Mouse (Mus musculus): ENCODE data around the gene Gbgt1.
A peak's percentile ranks its signal among the peaks of the same experiment; 100 is the strongest.

The Gbgt1 gene

DNA sequence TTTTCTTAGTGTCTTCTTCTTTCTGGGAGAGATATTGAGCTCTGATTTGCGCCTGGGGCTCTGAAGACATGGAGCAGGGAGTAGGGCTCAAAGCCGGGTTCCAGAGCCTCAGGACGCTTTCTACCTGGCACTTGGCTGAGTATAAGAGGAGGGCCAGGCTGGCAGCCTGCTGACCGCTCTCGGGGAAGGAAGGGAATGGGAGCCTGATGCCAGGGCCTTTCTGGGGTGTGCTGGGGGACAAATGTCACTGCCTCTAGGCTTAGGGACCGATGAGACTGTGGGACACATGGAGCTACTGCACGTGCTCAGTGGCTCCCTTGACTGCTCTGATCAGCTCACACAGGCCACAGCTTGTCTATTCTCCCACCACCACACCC lies 31.7 kb downstream of the Gbgt1 start:
- no peak for DNase-seq (ENCODE audit: low read depth, low spot score)

DNA sequence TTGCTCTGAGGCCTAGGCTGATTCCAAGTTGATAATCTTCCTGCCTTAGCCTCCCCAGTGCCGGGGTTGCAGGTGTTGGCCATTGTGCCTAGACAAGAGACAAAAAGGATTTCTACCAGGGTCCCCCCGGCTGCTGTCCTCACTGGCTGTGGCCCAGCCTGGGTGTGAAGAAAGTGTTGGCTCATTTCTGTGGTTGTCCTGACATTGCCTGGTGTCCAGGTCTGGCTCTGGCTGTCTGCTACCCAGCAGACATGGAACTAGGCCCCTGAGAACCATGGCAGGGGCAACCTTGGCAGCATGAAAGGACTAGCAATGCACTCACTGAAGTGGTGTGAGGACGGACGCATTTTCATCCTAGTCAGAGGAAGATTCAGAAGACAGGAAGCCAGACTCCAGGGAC lies 33.2 kb downstream of the Gbgt1 start:
- DNase-seq (ENCODE audit: low read depth, low spot score), result no peak

DNA sequence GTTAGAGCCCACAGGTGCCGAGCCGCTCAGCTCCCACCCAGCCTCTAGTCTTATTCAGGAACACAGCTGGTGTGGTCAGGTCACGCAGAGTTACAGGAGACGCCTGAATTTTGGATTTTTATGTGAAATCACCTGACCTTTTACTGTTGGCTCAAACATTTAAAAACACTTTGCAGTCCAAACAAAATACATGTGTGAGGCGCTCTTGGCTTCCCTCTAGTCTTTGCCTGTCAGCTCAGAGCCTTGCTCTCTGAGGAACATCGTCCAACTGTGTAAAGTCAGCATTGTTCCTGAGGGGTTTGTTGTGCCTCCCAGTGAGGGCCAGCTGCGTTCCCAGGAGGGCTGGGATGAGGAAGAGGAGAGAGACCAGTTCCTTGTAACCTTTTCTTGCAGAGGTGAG lies 33.6 kb downstream of the Gbgt1 start:
- DNase-seq (ENCODE audit: low read depth, low spot score), result no peak

DNA sequence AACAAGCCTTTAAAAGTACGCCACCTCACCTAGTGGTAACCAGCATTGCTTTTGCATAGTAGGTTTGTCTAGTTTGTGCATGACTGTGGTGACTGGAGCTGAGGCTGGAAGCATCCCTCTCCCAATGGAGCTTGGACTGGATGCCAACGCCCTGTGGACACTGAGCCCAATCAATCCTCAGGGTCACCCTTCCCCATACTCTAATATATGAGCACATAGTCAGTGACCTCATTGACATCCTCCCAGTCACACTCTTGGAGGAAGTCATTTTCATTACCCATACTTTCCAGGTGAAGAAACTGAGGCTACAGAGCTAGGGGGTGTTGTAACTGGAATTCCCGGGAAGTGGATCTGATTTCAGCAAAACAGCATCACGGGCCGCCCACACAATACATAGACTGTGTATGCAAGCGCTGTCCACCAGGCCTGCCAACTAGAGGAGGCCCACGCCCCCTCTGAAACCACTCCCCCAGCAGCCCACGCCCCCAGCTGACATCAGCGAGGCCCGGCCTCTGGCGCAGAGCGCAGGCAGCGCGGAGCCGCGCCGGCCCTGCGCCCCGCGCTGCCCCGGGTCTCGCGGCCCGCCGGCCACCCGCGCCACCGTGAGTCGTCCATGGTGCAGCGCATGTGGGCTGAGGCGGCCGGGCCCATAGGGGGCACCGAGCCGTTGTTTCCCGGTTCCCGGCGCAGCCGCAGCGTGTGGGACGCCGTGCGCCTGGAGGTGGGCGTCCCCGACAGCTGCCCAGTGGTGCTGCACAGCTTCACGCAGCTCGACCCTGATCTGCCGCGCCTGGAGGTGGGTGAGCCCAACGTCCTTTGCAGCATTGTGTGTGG lies 36.5 kb downstream of the Gbgt1 start:
- DNase-seq (ENCODE audit: low read depth, low spot score), result no peak

DNA sequence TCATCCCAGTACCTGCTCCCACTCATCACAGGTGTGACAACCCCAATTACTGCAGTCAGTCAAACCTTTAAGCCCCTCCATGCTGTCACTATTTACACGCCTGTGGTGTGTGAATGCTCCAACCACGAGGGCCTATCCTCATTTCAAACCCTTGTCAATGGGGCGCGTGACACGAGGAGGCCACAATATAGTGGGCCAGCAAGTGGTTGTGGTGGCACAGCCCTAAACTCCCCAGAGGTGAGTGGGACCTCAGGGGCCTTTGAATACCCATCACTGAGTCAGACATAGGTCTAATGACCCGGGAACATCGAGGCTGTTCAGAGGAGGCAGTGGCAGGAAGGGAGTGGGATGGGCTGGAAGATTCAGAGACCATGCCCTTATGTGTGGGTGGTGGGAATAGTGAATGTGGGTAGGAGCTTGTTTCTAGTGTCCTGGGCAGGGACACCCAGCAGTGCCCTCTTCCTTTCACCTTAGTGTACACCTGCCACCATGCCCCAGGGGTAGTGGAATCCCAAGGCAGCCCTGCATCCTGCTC lies 37.3 kb downstream of the Gbgt1 start:
- no peak for DNase-seq (ENCODE audit: low read depth, low spot score)

DNA sequence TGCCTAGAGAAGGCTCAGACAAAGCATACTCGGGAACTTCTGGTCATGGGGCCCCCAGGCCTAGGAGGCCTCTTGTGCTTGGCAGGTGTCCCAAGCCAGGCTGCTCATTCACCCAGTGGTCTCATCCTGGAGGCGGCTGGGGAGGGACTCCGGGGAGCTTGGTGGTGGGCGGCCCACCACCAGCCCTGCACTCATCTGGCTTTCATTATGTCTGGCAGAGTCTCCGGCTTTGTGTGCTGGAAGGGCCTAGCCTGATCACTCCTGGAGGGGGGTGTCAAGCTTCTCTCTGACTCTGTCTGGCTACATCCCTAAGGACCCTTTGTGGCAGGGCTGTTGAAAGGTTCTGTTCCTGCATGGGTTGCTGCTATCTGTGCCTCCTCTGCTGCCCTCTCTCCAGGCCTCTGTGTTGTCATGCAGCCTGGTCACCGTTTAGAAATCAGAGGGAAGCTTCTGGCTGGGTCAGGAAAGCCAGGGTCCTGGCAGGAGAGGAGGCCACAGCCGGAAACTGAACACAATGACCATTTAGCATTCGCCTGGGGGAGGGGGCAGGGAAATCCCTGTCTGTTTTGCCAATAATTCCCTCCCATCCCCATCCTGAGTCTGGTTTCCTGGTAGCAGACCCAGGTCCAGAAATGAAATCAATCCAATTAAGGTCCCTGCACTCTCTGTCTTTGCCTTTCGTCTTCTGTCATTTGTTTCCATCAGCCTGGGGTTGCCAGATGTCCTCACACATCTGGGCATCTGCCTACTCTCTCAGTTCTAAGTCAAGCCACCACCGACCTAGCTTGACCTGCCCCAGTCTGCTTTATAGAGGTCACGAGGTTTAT lies 38.0 kb downstream of the Gbgt1 start:
- DNase-seq (ENCODE audit: low read depth, low spot score), result no peak

DNA sequence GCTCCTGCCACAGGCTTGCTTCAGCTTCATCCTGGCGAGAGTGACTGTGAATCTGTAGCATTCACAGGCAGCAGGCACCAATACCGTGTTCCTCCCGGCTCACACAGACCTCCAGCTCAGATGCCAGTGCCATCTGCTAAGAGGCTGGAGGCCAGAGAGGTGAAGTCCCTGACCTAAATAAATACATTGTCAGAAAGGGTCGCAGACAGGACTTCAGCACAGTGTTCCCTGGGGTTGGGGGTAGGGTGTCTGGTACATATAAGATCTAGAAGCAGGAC lies 38.5 kb downstream of the Gbgt1 start:
- DNase-seq (ENCODE audit: low read depth, low spot score), result no peak

DNA sequence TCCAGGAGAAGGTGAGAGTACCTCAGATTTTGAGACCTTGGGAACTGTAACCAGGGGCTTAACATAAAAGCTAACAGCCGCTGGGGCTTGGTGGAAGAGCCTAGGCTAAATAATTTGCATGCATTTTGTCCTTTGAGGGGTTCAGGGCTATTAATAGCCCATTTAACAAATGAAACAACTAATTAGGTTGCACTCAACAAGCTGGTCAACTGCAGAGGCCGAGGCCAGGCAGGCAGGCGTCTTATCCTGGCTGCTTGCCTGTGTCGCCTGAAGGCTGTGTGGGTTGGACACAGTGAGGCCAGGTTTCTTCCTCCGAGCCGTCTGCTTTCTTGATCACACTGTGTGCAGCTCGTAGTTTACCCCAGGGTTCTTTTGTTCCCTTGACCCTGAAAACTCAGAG lies 39.0 kb downstream of the Gbgt1 start:
- DNase-seq (ENCODE audit: low read depth, low spot score), result no peak

DNA sequence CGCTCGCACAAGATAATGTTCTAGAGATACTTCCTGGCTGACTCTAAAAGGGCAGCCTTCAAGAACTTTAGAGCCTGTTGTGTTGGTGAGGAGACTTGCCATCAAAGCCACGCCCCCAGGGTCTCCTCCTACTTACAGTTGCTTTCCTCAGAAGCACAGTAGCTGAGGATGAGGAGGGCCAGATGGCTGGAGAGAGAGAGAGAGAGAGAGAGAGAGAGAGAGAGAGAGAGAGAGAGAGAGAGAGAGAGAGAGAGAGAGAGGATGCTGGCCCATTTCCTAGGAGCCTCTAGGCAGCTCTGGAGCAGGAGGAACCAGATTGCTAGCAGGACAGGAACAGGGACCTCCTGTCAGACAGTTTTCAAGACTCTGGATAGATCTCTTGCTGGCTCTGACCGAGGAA lies 39.5 kb downstream of the Gbgt1 start:
- DNase-seq (ENCODE audit: low read depth, low spot score), result no peak

DNA sequence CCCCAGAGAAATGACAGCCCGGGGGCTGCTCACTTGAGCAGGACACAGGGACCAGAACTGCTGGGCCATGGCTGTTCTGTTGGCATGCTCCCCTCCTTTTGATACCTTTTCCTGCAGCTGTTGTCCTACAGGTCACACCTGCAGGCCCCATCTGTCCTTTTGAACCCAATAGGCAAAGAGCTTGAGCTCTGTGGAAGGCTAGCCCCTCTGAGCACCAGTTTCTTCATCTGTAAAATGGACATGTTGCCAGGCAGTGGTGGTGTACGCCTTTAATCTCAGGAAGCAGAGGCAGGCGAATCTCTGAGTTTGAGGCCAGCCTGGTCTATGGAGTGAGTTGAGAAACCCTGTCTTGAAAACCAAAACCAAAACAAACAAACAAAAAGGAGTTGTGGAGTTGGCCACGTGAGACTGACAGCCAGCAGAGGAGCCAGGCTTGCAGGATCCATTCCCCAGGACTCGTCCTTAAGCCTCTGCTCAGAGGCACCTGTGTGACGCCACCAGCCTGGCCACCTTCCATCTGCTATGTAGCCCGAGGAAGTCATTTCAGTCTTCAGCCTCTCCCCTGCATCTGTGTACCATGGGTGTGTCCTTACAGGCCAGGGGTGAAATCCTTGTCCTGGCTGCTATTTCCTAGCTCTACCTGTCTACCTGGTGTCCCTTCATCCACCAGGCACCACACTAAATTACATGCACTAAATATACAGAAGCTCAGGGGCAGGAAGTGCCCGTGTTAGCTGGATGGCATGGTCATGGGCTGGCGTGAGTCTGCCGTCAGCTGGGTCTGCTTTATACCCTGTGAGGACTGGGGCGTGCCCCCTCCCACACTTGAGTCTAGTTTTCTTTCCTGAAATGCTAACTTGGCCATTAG lies 40.3 kb downstream of the Gbgt1 start:
- no peak for DNase-seq (ENCODE audit: low read depth, low spot score)

DNA sequence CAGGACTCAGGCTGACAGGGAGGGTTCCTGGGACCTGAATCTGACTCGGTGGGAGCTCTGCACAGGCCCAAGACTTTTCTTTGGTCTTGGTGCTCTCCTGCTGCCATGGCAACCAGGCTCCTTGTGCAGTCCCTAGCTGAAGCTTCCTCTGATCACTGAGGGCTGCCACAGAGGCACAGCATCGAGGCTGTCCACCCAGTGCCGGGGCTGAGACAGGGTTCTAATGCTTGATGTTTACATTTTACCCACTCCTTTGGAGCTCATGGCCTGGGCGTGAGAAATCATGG lies 40.9 kb downstream of the Gbgt1 start:
- DNase-seq (ENCODE audit: low read depth, low spot score), result no peak

DNA sequence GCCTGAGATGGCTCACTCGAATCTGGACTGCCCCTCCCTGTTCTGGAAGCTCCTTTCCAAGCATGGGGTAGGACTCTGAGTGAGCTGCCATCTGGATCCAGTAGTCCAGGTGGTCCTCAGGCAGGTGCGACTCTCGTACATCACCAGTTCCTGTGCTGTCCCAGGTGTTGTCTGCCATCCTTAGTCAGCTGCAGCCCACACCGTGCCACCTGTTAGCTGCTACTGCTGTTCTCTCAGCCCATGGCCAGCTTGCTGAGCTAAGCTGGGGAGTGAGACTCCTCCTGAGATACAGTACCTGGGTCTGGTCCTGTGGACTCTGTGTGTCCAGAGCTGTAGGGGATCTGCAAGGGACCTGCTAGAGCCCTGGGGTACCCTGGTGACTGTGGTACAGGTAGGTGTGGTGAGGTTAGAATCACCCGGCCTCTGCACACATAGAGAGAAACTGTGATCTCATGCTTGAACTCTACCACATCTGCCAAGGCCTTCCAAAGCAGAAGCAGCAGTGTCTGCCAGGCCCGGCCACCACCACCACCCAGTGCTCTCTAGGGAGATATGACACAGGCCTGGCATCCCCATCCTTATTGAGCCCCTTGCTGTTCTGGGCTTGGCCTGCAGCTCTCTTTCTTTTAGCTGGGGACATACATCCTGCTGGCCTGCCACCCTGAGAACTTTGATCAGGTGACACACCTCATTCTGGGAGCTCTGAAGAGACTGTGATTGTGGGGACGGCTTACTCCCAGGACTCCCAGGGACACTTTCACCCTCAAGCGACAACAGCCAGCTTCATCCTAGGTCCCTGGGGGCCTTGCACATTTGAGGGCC lies 41.5 kb downstream of the Gbgt1 start:
- DNase-seq (ENCODE audit: low read depth, low spot score), result no peak

DNA sequence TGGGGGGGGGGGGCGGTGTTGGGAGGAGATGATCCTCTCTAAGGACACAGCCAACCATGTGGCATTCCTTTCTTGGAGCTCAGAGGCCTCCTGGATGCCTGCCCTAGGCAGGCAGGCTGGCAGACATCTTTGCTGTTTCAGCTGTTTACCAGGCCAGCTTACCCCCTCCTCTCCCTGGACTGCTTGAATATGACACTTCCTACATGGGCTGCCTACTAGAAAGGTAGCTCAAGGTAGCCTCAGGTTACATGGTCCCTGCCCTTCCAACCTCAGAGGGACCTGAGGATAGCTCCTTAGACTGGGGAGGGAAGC lies 42.1 kb downstream of the Gbgt1 start:
- DNase-seq (ENCODE audit: low read depth, low spot score), result no peak

DNA sequence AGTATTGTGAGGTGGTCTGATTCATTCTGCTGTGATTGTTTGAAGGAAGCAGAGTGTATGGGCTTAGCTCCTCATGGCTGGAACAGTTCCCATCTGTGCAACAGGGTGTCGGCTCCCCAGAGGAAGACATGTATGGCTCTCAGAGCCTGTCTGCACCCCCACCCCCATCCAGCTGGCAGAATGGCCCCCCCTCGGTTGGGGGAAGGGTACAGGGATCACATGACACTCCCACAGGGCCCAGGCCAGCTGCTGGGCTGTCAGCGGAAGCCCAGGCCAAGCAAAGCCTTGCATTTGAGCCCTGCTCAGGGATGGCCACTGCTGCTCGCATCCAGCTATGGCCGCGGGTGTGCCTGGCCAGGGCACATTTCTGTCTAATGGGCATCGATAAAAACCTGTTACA lies 42.5 kb downstream of the Gbgt1 start:
- no peak for DNase-seq (ENCODE audit: low read depth, low spot score)

DNA sequence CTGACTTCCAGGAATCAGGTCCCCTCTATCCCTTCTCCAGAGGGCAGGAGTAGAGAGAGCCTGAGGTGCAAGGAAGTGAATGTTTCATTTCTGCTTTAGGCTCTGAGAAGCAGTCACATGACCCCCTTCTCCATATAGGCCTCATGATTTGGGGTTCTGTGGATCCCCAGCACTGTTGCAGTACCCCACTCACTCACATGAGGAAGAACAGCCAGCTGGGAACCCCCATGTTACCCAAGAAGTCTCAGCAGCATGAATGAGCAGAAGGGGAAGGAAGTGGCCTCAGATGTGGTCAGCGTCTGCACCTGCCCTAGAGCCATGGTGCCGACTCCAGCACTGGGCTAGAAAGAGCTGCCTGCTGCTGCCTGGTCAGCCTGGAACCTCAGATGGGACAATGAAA lies 43.3 kb downstream of the Gbgt1 start:
- no peak for DNase-seq (ENCODE audit: low read depth, low spot score)

DNA sequence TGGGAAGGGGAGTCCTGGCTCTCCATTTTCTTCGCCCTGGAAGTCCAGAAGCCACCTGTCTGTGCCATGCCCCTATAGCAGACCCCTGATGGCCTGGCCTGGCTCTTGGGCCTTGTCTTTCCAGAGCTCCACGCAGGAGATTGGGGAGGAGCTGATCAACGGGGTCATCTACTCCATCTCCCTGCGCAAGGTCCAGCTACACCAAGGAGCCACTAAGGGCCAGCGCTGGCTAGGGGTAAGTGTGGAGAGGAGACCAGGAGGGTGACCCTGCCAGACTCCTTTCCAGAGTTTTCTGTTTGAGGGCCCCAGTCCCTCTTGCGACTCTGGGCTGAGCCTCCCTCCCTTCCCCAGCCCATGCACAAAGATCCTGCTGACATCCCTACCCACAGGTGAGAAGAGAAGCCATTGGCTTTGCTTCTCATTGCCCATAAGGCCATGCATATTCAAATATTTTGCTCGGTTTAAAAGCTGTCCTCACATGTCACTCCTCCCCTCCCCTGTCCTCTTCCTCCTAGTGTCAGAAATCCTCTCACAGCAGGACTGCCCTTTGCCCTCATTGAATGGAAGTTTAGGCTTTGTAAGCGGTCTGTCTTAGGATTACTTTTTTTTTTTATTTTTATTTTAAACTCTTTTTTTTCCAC lies 44.0 kb downstream of the Gbgt1 start:
- DNase-seq (ENCODE audit: low read depth, low spot score), result no peak

DNA sequence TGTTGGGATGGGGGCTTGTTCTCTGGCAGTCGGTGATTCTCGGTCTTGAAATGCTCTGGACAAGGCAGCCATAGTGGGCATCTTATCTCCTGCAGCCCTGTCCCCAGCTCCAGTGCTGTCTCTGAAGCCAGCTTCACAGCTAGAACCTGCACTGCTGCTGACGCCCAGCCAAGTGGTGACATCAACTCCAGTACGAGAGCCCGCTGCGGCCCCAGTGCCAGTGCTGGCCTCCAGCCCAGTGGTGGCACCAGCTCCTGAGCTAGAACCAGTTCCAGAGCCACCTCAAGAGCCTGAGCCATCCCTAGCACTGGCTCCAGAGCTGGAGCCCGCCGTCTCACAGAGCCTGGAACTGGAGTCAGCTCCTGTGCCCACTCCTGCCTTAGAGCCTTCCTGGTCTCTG lies 47.2 kb downstream of the Gbgt1 start:
- no peak for DNase-seq (ENCODE audit: low read depth, low spot score)

DNA sequence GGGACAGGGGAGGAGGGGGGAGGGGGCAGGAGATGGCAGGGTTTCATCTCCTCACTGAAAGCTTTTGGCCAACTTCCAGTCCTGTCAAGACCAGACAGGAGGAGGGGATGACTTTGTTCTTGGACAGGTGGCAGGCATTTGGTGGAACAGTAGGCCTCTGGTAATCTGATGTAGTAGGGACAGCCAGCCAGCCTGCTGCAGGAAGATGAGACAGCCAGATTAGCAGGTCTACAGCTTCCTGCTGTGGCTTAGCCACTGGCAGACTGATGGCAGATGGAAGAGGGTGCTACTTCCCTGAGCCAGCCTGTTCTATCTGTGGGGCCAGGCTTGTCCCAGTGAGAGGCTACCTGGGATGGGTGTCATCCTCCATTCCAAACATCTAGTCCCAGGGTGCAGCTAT lies 49.3 kb downstream of the Gbgt1 start:
- no peak for DNase-seq (ENCODE audit: low read depth, low spot score)

DNA sequence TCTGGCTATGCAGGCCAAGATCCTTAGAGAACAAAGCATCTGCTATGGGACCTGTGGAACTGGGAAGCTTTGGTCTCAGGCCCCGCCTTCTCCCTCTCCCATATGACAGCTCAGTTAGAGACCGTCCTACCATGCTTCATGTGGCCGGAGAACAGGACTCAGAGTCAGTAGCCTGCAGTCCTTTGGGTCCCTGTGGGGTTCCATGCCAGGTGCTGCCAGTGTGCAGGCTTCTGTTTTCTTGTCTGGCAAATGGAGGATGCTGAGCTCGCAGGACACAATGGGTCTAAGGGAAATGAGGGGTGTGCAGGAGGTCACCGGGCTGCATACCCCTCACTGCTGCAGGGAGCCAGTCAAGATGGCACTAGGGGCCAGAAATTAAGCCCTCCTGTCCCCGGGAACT lies 49.9 kb downstream of the Gbgt1 start:
- DNase-seq (ENCODE audit: low read depth, low spot score), result no peak

DNA sequence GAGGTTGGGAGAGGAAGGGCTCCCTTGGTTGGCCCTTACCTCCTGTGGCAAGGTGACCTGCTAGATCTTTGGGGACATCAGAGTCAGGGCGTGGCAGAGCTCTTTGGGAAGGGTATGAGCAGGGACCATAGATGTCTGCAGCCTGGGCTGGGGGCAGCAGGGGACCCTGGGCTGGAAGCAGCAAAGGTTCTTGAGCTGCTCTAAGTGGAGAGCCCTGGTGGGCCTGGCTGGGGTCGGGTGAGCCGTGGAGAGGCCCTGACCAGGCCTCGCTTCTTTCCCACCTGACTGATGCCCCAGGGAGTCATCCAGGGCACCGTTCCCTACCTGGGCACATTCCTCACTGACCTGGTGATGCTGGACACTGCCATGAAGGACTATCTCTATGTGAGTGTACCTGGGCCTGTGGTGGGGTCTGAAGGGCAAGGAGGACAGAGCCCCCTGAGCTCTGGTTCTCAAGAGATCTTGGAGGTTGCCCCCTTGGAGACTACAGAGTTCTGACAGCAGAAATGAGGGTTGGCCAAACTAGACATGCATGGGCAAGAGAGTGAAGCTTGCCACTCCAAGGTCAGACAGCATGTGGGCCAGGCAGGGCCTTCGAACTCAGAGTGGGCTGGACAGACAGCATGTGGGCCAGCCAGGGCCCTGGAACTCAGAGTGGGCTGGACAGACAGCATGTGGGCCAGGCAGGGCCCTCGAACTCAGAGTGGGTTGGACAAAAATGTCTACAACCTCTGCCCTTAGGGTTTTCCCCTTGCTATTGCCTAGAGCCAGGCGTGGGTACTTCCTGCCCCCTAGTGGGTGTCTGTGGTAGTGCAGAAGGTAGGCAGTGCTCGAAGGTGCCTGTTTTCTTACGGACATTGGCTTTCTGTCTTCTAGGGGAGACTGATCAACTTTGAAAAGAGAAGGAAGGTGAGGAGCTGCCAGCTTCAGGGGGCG lies 50.8 kb downstream of the Gbgt1 start:
- peak; percentile 55 for DNase-seq (ENCODE audit: low read depth, low spot score)
